Mouse (Mus musculus): ENCODE measurements around the gene Vstm5.

- TF ChIP-seq CTCF (IDR thresholded peaks at IDR 0.05; ENCODE audit: low read depth, low read length) (no peak), POLR2A (IDR thresholded peaks at IDR 0.05; ENCODE audit: extremely low read depth, insufficient read depth, low read length) (no peak)
Observed at GRCm38 (mm10) chr9:15279139-15279648, 40.3 kb downstream of the Vstm5 start.
